ENCODE assay signal across 7 mouse cellular contexts in genomic region chr2:180678609-180679140, GRCm38 (mm10). TPM values are rescaled to one million over a fixed set of nuclear protein-coding genes. Genes with fewer than 3 reads are reported as not detected.
DNase-seq lines count a peak whose midpoint lies in the region; ATAC-seq and TF ChIP-seq lines count a peak whose summit lies in the region.

No protein-coding gene starts in this region.

- TF ChIP-seq CTCF in left cerebral cortex, adult 2 months (IDR thresholded peaks at IDR 0.05), result peak; percentile 80

- no peak overlapping the region for H3K27ac ChIP-seq in left cerebral cortex, adult 2 months

- DNase-seq in cerebellum, postnatal 10 days, result peak; percentile 75 to 82
- peak; percentile 53 to 65 for DNase-seq in frontal cortex, postnatal 14 days (ENCODE audit: low spot score in 2 of 2)
- peak; percentile 52 to 63 for DNase-seq in left cerebral cortex, adult 2 months (ENCODE audit: extremely low spot score in 1 of 2, low spot score in 2 of 2)
- peak; percentile 62 for DNase-seq in right cerebral cortex, postnatal 14 days

- no peak overlapping the region for H3K4me3 ChIP-seq in left cerebral cortex, adult 2 months

- intact Hi-C loops in left cerebral cortex, adult 2 months (cut with DNase I), result loop anchor here (1.0 kb wide), 2 partner anchors 67 to 101 kb away; no protein-coding TSS in a partner anchor

- ATAC-seq in activated CD4-positive, CD25-positive, alpha-beta regulatory T cell, adult 4 months, result peak; percentile 80
- peak; percentile 85 for ATAC-seq in inflammation-experienced regulatory T-cells, adult 6 months
- ATAC-seq in megakaryocyte progenitor cell, adult 5-6 weeks (replicated peaks; ENCODE audit: poor library complexity), result peak; percentile 89

RNA-seq across cellular contexts. Expression of gene Dido1, which starts 31.1 kb away (rescaled TPM):
- 10 to 100 TPM; 35.0 to 46.9 TPM for polyA plus RNA-seq in activated CD4-positive, CD25-positive, alpha-beta regulatory T cell, adult 4 months (2017; shearing (Covaris generic))
- polyA plus RNA-seq in inflammation-experienced regulatory T-cells, adult 6 months (2017; shearing (Covaris generic)), result 10 to 100 TPM; 36.4 to 52.4 (median 45.3) TPM
- total RNA-seq in left cerebral cortex, adult 2 months (2021), result 10 to 100 TPM; 59.5 to 60.2 TPM
- total RNA-seq in megakaryocyte progenitor cell, adult 5-6 weeks (2015), result 33.0 and 37.4 TPM in 2 replicates
- 42.9 and 56.0 TPM in 2 replicates for total RNA-seq in megakaryocyte progenitor cell, adult 5-6 weeks (2017)

RNA-seq across cellular contexts. Expression of gene Gid8, which starts 31.2 kb away (rescaled TPM):
- polyA plus RNA-seq in activated CD4-positive, CD25-positive, alpha-beta regulatory T cell, adult 4 months (2017; shearing (Covaris generic)), result 10 to 100 TPM; 22.3 to 24.5 TPM
- 10 to 100 TPM; 20.2 to 22.8 (median 22.4) TPM for polyA plus RNA-seq in inflammation-experienced regulatory T-cells, adult 6 months (2017; shearing (Covaris generic))
- total RNA-seq in left cerebral cortex, adult 2 months (2021), result 10 to 100 TPM; 62.9 to 65.5 TPM
- 59.6 and 70.9 TPM in 2 replicates for total RNA-seq in megakaryocyte progenitor cell, adult 5-6 weeks (2015)
- total RNA-seq in megakaryocyte progenitor cell, adult 5-6 weeks (2017), result 55.9 and 73.9 TPM in 2 replicates

RNA-seq across cellular contexts. Expression of gene Tcfl5, which starts 36.2 kb away (rescaled TPM):
- not detected for polyA plus RNA-seq in activated CD4-positive, CD25-positive, alpha-beta regulatory T cell, adult 4 months (2017; shearing (Covaris generic))
- under 1 TPM in 1 of 3 experiments, not detected in 2; 0.28 TPM for polyA plus RNA-seq in inflammation-experienced regulatory T-cells, adult 6 months (2017; shearing (Covaris generic))
- total RNA-seq in left cerebral cortex, adult 2 months (2021), result 1 to 10 TPM in 1 of 2 experiments, under 1 TPM in 1; 0.86 to 1.3 TPM
- total RNA-seq in megakaryocyte progenitor cell, adult 5-6 weeks (2015), result not detected in 2 replicates
- not detected in 2 replicates for total RNA-seq in megakaryocyte progenitor cell, adult 5-6 weeks (2017)

RNA-seq across cellular contexts. Expression of gene Slc17a9, which starts 46.4 kb away (rescaled TPM):
- 10 to 100 TPM; 68.7 to 77.6 TPM for polyA plus RNA-seq in activated CD4-positive, CD25-positive, alpha-beta regulatory T cell, adult 4 months (2017; shearing (Covaris generic))
- polyA plus RNA-seq in inflammation-experienced regulatory T-cells, adult 6 months (2017; shearing (Covaris generic)), result 10 to 100 TPM; 31.7 to 86.8 (median 66.9) TPM
- under 1 TPM in 1 of 2 experiments, not detected in 1; 0.57 TPM for total RNA-seq in left cerebral cortex, adult 2 months (2021)
- total RNA-seq in megakaryocyte progenitor cell, adult 5-6 weeks (2015), result 16.6 and 17.4 TPM in 2 replicates
- total RNA-seq in megakaryocyte progenitor cell, adult 5-6 weeks (2017), result 8.0 and 8.4 TPM in 2 replicates
